Mouse (Mus musculus) kidney, postnatal 36 days (tissue): Measurements from ENCODE around the gene Folh1.
"Not testable (repeated sequence)": the region's sequence is repeated elsewhere in the genome, so short reads cannot be mapped to it uniquely, and the experiment has no call there.

Experiments used
- DNase-seq, 2 experiments: peaks; one replicate each; pipeline ENCODE4 v3.0.0; 2021 to 2022; ENCODE audit warnings: mixed read lengths in 2 of 2

Folh1 gene

GRCm38 (mm10) chr7:86775617-86776325 is at the start of gene Folh1:
Folh1 (minus strand) TSS chr7:86775943.
- peak; percentile 77 to 82 for DNase-seq

DNA sequence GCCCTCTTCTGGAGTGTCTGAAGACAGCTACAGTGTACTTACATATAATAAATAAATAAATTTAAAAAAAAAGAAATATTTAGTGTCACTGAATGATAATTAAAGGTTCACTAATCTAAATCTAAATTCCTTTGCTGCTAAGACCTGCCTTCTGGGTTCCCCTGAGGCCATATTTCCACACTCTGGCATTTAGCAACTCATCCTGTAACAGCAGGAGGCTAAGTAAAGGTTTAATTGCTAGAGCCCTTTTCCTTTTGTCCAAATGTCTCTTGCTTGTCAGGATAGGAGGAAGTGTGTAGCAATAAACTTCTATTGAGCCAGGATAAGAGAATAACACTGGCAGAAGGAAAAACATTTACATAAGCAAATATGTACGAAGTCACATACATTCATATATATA is 40.7 kb upstream of the Folh1 start:
- no peak for DNase-seq

GRCm38 (mm10) chr7:86815716-86816115 is 40.0 kb upstream of the Folh1 start:
- DNase-seq = not testable (repeated sequence)

DNA sequence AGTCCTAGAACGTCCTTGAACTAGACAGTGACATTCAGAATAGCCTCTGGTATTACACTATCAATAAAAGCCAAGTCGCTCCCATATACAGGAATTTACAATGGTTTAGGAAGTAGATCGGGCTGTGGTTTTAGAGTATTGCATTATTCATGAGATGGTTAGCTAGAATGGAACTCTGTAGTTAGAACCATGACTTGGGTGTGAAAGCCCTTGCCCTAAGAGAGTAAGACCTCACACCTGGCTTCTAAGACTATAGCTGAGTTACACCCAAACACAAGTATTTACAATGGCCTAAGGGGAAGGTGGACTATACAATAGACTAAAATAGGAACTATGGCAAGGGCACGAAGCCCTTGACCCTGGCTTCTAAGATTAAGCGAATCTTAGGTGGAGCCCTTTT is 39.5 kb upstream of the Folh1 start:
- DNase-seq = not testable (repeated sequence)

- DNase-seq = no peak
Measured at GRCm38 (mm10) chr7:86794727-86795126, 19.0 kb upstream of the Folh1 start, which contains the start of gene Vmn2r77. Vmn2r77 (plus strand) TSS chr7:86795027.

DNA sequence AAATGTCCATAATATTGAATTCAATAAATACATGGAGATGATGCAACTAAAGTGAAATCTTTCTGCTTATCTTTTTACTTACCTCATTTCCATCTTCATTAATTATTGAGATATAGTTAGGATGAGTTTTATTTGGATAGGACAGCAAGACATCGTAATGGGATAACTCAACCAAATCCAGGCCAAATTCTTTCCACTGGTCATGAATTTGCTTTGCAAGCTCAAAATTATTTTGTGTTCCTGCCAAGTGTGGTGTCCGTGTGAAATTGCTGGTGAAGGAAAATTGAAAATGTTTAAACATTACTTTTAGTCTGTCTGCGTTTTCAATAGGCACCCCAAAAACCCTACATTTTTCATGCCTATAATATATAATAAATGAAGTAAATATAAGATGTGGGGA is 4.1 kb downstream of the Folh1 start:
- DNase-seq = peak; percentile 20 to 61

DNA sequence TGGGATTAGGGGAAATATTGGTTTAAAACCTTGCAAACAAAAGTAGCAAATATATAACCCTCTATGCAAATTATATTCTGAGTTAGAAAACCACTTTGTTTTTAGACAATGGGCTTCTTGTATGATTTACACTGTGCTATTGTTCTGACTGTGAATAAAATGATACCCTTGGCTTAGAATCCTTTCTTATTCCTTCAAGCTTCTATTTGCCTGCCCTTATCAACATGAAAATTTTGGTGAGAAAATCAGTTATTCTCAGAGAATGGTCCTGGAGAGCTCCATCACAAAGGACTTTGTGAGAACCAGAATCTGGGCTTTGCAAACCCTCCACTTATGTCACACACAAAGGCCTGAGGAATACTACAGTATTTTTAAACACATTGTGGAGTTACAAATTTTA is 11.1 kb downstream of the Folh1 start:
- no peak for DNase-seq

DNA sequence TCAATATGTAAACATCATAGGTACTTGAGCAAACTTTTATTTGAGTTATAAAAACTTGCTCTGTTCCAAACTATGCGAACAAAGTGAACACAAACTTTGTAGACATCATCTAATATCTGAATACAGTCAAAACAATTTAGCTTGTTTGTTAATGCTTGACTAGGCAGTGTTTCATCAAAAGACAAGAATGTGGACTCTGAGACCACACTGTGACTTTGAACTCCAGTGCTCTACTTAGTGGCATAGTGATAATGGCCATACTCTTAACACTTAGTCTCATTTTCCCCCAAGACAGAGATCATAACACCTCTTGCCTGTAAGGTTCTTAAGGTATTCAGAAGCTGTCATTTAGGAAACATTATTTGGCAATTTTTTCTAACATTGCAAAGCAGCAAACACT is 15.0 kb downstream of the Folh1 start:
- peak; percentile 17 to 57 for DNase-seq

DNA sequence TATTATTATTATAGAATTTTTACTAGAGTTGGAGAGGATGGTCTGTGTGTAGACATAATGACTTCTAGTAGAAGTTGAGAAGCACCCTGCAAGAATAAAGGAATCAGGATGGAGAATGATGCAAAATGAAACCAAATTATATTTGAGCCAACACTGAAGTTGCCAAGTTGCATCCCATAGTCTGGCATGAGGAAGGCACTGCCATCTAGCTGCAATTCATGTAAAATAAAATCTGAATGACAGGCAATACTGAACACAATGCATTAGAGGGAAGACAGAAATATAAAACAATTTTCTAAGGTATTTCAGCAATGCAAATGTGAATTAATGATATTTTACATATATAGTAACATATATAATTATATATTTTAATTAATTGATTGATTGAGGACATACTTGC is 50.7 kb downstream of the Folh1 start:
- DNase-seq = no peak

DNA sequence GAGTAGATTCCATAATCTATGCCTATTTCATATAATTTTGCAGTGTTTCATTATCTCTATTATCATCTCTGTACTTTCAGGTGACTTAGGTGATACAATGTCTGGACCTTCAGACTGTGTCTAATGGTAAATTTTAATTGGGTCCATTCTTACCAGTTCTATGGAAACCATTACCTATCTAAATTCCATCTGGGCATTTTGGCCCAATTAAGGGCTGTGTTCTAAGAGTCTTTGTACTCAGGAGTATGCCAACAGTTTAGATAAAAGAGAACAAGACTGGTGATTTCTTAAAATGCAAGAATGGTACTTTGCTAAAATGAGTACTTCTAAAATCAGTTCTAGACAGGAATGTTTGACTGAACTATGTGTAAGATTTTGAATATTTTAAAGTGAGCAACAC is 87.7 kb downstream of the Folh1 start, which contains the start of gene Olfr292:
Gene Olfr292 (plus strand): TSS at position 301 of the 400 bp plus-strand sequence.
- no peak for DNase-seq
